Mouse (Mus musculus) monocyte, adult 5-6 weeks (primary cell): Measurements from ENCODE around the gene Phka1. TPM values are rescaled to one million over a fixed set of nuclear protein-coding genes. Genes with fewer than 3 reads are reported as not detected.
"Not testable (repeated sequence)": the region's sequence is repeated elsewhere in the genome, so short reads cannot be mapped to it uniquely, and the experiment has no call there.

Experiments used
- ATAC-seq: fragments of 153-309, 156-312 bp; replicated peaks from 2 replicates; pipeline ENCODE4 v1.8.0; 2017; ENCODE audit warnings: mild to moderate bottlenecking; ENCODE audit not compliant: low TSS enrichment, insufficient number of reproducible peaks, severe bottlenecking, poor library complexity, low FRiP score
- total RNA-seq: library from RNA; stranded (forward); fragments of 200-1000, 200-491, 200-594 nt; gene quantifications from 3 replicates; pipeline ENCODE4 v1.2.3, GENCODE M21; 2017

The Phka1 gene
- 5.2 to 6.7 TPM (median 6.1 TPM) in 3 replicates for total RNA-seq

DNA sequence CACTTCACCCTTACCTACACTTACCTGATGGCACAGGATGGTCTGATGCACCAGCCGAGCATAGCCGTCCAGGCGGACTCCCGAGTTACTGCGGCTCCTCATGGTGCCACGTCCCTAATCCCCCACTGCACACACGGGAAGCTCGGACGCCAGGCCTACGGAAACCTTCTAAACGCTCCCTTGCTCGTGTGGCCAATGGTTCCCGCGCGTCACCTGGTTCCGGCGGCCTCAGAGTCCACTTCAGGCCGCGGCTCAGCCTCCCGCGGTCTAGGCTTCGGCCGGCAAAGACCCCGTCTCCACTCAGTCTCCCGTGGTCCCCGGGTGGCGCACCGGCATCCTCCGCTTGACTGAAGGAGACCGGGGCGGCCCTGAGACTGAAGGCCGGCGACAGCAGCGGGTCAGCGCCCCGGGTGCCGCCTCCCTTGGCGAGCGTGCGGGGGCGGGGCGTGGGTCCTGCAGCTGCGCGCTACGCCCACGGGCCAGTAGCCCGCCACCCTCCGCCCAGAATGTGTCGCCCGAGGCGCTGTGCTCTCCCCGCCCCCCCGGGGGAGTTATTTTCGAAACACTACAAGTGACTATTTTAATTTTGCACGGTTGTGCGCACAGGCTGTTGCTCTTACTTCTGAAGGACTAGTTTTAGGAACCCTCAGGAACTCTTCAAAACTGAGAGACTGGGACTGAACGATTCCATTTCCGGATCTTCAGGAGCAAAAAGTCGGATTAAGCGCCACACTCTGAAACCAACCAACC lies at the start of gene Phka1:
Phka1 (minus strand) TSS at position 424 of the 750 bp plus-strand sequence.
- ATAC-seq, result peak; percentile 85

DNA sequence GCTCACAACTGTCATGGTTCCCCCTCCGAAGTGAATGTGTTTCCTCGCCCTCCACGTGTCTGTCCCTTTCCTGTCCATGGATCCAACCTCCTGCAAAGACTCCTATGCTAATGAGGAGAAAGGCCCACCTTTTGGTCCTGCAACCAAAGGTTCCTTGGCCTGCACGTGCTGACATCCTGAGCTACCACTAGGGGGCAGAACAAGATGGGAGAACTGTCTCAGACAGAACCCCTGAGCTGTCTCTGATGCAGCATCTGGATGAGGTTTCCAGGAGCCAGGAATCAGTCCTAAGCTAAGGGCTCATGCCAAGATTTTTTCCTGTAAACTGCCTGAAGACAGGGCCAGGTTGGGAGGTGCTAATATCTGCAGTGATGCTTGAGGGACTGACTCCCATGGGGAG lies 45.2 kb upstream of the Phka1 start:
- not testable (repeated sequence) for ATAC-seq

DNA sequence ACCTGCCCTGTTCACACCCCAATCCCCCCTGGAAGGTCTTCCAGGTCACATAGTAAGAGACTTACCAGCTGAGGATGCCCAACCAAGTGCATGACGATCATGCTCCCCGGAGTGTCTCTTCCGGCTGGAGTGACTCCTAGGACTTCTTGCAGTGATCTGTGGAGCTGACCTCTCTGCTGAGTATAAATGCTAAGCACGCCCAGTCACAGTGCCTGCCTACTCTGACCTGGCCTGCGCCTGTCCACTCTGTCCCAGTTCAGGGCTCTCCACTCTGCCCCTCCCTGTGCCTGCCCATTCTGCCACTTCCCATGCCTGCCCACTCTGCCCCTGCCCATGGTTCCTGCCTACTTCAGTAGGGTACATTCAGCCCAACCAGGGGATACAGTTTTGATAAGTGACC lies 42.8 kb upstream of the Phka1 start, which contains the start of gene Gm3880:
Gm3880 (minus strand) TSS at position 101 of the 400 bp plus-strand sequence.
- ATAC-seq, result not testable (repeated sequence)

DNA sequence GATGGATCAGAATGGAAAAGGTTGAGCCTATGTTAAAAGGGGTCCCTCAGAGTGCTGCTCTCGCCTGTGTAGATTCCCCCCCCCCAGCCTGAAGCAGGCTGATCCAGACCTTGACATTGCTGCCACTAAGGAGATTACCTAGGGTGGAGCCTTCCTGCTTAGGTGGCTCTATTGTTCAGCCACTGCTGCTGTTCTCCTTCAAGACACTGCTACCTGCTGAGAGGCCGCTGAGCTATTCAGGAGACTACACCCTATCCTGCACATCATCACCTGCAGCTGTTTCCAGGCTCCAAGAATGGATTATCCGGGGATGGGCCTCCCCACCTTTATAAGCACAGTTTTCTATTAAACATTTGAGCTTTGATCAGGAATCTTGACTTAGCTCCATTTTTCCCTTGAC lies 40.7 kb upstream of the Phka1 start:
- not testable (repeated sequence) for ATAC-seq

DNA sequence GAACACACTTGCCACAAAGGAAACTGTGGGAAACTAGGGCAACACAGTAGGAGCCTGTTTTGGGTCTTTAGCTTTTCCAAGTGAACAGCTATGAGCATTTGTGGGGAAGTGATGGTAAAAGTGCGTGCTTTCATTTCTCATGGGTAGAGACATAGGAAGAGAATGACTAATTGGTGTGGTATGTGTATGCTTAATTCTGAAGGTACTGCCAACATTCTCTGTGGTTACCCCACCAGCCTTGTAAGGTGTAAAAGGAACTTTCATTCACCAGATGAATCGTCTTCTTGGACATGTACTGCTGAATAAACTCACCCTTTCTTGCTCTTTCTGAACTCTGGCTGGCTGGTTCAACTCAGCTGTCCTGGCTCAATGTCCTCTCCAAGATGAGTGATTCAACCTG lies 22.6 kb upstream of the Phka1 start:
- ATAC-seq, result no peak

DNA sequence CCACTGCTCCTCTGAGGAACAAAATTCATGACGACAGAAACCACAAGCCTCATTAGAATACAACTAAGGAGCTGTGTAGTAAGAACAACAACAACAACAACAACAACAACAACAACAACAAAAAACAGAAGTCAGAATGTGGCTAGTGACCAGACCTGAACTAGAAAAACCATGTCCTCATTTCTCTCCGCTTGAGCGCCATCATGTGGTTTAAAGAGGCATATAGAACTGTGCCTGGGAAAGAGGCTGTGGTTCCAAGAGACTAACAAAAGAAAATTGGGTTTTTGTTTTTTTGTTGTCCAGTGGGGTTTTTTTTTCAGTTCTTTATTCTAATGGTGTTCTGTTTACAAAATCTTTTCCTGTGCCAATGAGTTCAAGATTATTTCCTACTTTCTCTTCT lies 16.7 kb upstream of the Phka1 start:
- ATAC-seq, result no peak

DNA sequence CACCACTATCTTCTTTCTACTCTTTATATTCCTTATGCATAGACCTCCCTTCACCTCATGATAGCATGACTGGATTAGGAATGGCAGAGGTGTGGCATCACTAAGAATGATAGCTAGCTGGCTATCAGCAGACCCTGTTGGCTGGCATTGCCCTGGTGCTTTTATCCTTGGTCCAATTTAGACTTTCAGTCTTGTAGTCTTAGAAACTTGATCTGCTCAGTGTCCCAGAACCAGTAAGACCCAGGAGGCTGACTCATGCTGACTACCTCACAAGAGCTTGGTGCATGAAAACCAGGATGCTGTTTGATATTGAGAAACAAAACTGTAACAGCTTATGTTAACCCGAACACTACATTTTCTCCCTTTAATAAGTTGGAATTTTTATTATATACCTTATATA lies 1.6 kb upstream of the Phka1 start:
- ATAC-seq, result no peak

DNA sequence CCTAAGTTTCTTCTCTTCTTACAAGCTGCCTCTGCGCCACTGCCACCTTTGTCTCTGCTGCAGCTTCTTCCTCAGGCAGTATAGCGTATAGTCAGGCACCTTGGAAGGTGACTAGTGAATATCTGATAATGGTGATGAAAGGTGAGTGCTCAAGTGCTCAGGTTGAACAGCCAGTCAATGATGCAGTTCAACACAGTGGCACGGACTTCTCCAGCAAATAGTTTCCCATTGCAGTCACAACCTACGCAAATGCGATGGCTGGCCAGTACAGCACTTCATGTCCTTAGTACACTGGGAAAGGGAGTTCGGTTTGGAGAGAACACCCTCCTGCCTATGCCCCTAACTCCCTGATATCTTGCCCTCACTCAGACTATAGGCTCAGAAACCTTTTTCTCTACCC lies 1.1 kb upstream of the Phka1 start:
- no peak for ATAC-seq

DNA sequence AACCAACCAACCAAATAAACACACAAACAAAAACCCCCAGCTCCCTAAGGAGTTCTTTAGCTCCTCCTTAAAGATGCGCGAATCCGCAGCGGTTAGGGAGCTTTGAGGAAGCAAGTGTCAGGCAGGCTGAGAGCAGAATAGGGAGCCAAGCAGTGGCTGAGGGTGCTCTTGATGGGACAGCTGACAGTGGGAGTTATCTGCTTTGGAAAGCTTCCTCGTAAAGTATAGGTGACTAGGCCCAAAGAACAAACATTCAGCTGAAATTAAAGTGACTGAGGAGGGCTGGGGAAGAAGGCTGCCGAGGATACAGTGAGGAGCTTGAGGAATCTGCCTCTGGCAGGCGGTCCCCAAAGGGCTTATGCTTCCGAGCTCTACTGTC lies 516 bp upstream of the Phka1 start:
- ATAC-seq, result no peak

DNA sequence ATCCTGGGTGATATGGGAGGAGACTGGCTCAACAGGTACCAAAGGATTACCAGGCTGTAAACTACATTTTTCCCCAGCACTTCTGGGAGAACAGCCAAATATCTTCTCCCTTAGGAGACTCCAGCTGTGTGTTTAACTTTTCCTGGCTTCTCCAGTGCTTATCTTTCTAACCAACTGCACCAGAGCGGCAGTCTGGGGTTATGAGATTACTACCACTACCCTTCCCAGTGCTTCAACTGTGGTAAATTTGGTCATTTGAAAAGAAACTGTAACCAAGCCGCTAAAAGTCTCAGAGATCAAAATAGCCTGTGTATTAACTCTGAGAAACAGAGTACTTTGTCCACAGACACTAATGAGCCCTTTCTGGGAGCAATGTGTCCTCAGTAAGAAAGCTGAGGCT lies 42.8 kb downstream of the Phka1 start:
- ATAC-seq, result no peak

DNA sequence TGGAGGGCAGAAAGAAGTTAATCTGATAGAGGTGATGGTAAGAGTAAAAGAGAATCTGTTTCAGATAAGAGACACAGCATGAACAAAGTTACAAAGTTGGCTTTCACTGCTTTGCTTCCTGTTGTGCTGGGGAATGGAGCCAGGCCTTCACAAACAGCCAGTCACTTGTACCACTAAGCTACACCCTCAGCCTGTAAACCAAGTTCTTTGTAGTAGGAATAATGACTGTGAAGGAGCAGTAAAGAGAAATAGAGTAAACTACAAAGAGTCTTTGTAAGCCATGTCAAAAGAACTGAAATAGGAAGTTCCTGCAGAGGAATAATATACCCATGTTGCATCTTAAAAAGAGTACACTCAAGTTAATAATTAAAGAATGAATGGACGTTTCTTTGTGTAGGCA lies 55.5 kb downstream of the Phka1 start:
- no peak for ATAC-seq

DNA sequence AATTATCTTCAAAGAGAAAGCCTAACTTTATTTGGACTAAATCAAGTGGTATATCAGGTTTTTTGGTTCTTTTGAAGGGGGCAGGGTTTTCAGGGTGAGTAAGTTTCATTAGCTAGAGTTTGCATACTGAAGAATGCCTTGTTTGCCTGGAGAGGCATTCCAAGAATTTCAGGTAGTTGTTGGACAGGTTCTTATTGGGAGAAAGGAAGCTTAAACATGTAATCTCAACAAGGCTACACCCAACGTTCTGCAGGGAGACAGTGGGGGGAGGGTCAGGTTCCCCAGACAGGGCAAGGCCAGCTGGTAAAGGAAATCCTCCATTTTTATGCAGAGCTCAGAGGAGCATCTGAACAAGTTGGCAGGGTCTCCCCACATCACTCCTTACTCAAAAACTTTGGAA lies 72.9 kb downstream of the Phka1 start:
- no peak for ATAC-seq

DNA sequence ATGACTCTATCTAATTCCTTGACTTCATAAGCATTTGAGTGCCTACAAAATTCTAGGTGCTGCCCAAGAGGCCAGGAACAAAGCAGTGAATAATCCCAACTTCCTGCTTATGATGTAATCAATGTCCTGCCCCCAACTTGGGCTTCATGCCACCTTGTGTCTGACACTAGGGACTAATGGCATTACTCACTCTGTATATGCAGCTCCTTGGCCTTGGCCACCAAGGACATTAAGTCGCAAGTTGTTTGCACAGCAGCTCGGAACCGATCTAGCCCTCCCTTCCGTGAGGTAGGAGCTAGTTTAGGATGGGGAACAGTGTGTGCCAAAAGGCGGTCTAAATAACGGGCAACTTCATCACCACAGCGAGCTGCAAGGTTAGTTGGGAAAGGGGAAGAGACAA lies 87.1 kb downstream of the Phka1 start:
- ATAC-seq, result no peak

DNA sequence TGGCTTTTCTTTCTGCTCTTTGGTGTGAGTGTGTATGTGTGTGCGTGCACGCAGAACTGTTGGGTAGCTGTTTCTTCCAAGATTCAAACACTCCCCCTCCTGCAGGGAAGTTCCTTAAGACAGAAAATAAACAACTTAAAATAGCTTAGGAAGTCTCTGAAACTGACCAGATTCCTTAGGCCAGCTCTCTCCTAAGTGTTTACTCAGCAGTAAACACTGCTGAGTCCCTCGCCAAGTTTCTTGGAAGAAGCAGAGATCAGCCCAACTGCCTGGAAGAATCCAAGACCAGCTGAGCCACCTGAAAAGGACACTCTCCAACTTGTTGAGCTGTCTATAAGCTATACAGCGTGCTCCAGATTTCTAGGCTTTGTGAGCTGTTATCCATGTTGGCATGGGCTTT lies 134.8 kb downstream of the Phka1 start:
- no peak for ATAC-seq

DNA sequence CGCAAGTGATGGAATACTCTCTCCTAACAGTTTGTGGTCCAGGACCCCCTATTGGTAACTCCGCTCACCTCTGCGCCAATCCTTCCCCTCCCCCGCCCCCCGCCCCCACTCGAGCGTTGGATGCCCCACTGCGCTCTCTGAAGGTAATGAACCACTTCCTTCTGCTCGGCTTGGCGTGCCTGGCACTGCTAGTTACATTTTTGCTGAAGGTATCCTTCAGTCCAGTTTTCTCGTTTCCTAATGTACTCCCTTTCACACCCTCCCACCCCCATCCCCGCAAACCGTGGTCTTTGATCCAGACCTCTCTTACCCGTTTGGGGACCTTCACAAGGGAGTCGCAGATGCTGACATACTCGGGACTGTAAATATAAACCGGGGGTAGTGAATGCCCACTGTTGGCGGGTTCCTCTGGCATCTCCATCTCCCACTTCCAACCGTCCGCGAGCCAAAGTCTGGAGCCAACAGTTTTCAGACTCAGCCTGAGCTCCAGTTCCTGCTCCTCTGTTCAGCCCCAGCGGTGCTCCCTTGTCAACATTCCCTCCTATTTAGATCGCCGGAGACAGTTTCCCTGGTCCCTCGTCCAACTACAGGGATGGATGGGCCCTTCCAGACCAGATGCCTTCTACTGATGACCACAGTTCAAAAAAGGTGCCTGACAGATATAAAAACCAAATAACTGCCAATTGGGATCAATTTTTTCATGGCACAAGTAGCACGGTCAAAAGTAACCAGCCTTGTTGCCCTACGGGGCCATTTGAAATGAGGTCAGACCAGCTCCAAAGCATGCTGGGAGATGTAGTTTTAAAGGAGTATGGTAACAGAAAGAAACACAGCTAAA lies 139.2 kb downstream of the Phka1 start, which contains the start of gene Hdac8:
Hdac8 (minus strand) TSS at position 716 of the 838 bp plus-strand sequence.
- peak; percentile 66 for ATAC-seq

DNA sequence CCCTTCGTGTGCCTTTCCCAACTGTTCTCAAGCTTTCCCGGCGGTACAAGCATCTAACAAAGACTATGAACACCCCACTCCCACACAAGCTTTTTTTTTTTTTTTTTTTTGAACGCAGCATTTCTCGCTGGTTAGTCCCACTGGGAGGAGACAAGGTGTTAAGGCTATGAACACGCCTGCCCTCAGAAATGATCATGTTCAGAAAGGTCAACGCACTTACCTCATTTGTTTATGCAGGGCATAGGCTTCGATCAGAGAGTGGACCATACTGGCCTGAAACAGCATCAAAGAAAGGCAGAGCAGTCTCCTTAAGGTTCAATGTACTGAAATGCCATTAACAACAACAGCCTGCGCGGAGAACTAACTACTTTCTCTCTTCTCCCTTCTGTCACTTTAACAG lies 139.9 kb downstream of the Phka1 start:
- no peak for ATAC-seq

DNA sequence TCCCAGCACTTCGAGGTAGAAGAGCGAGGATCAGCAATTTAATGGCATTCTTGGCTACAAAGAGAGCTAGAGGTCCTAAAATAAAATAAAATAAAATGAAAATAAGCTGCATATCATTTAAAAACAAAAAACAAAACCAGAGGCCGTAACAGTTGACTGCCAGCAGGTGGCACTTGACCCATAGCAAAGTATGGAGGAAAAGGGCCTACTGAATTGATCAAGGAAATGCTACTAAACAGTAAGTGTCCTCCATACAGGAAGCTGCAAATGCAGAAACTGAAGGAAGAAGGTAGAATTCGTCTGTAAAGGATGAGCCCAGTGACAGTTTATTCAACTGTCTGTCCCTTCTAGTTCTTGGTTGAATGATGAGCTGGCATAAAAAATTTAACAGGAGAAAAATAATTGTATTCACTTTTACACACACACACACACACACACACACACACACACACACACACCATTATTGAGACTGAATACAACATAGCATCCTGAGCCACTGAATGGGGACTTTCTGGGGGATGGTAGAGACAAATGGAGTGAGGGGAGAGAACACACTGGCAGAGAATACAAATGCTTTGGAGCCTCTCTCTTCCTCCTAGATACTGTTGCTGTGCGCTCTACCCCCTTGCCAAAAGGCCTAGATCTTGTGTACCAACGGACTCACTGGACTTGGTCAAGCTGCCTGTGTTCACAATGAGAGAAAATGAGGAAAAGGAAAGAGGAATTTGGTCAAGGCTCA lies 149.9 kb downstream of the Phka1 start:
- no peak for ATAC-seq

DNA sequence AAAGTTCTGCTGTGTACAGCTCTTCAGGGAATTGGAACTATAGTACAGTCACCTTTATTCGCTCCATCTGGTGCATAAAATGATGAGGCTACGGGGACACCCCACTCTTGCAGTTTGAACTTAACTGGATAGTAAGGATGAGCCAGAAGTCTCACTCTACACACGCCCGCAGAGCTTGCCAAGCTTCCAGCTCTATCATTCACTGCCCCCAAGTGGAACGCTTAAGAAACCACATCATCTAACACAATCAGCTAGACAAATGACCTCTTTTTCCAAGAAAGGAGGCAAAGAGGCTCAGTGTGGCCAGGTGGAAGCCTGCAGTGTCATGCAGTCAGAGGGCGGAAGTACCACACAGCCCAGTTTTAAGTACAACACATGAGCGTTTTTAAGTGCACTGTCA lies 158.5 kb downstream of the Phka1 start:
- ATAC-seq, result no peak

DNA sequence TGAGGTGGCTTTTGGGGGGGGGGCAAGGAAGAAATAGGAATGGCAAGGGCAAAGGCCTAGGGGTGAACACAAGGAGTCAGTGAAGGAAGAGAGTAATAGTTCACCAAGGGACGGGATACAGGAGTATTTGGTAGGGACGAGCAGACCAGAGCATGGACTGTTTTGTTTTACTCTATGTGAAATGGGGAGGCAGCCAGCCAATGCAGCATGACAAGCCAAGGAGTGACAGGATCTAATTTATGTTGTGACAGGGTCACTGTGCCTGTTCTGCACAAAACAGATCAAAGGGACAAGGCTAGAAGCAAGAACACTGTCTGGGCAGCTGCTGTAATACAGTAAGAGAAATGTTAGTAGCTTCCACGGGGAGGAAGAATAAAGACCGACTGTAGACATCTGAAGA lies 164.4 kb downstream of the Phka1 start:
- no peak for ATAC-seq
